Mouse (Mus musculus) ES-E14 (cell line): ENCODE measurements around the gene Usp48.

ENCODE experiments used
- CHD2 ChIP-seq: IDR thresholded peaks from 2 replicates; pipeline ENCODE4 v1.6.1; 2014; ENCODE audit warnings: mild to moderate bottlenecking, low read depth, low read length, inconsistent platforms
- HCFC1 ChIP-seq: IDR thresholded peaks from 2 replicates; pipeline ENCODE4 v1.6.1; 2012; ENCODE audit warnings: low read length, inconsistent platforms, borderline replicate concordance; ENCODE audit not compliant: insufficient read depth
- MAFK ChIP-seq: IDR thresholded peaks from 2 replicates; pipeline ENCODE4 v1.6.1; 2014; ENCODE audit warnings: mild to moderate bottlenecking, low read depth, low read length, inconsistent platforms; ENCODE audit not compliant: insufficient read depth
- ZC3H11A ChIP-seq: IDR thresholded peaks from 2 replicates; pipeline ENCODE4 v1.6.1; 2012; ENCODE audit warnings: low read depth, mild to moderate bottlenecking, inconsistent platforms, low read length, borderline replicate concordance
- ZNF384 ChIP-seq: IDR thresholded peaks from 2 replicates; pipeline ENCODE4 v1.6.1; 2012; ENCODE audit warnings: low read depth, low read length, inconsistent platforms

DNA sequence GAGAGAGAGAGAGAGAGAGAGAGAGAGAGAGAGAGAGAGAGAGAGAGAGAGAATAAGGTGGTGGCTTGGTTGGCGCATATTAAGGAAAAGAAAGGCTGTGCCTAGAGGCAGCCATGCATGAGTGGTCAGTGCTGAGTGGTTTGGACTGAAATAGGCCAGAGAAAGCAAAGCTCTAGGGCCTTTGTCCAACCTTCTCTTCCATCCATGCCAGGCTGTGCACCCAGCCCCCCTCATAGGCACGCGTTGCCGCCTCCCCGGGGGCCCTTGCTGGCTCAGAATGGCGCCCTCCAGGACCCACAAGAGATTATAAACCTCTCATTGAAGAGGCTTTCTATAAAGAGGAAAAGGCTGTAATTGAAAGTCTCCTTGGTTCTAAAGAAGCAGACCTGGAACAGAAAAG is 68.0 kb downstream of the Usp48 start:
- TF ChIP-seq ZNF384 (no peak), CHD2 (no peak), HCFC1 (no peak), MAFK (no peak), ZC3H11A (no peak)
